Comparison of ENCODE assay signal across 27 mouse cellular contexts in genomic region chr3:58609985-58610384, GRCm38 (mm10). TPM values are rescaled to one million over a fixed set of nuclear protein-coding genes. Genes with fewer than 3 reads are reported as not detected.
A peak's percentile ranks its signal among the peaks of the same experiment; 100 is the strongest.
DNase-seq lines count a peak whose midpoint lies in the region; ATAC-seq and TF ChIP-seq lines count a peak whose summit lies in the region.
"Had no signal": no experiment of that assay in that cellular context is flagged by ENCODE, and none has a peak within 500 bp of the region (broad histone marks: within the 10 kb centered on the region; RNA-seq: fewer than 3 reads in every experiment).

No protein-coding gene starts in this region.

- no peaks in the 10 kb centered on the region for H3K36me3 ChIP-seq in ES-Bruce4 (ENCODE audit: control insufficient read depth, insufficient read depth, low read length, poor library complexity, severe bottlenecking)
- H3K36me3 ChIP-seq in kidney, embryonic 14.5 days (ENCODE audit: control insufficient read depth, insufficient read depth, low read length), result no peaks in the 10 kb centered on the region
- H3K36me3 ChIP-seq: embryonic facial prominence, embryonic 13.5 days; embryonic facial prominence, embryonic 15.5 days; forebrain, embryonic 10.5 days; forebrain, embryonic 12.5 days had no signal

- no peak overlapping the region for H3K27ac ChIP-seq in ES-Bruce4 (ENCODE audit: insufficient read depth, low read length)
- H3K27ac ChIP-seq in kidney, embryonic 14.5 days (ENCODE audit: low read depth, low read length), result no peak overlapping the region
- H3K27ac ChIP-seq: embryonic facial prominence, embryonic 13.5 days; embryonic facial prominence, embryonic 15.5 days; forebrain, embryonic 10.5 days; forebrain, embryonic 12.5 days had no signal

- no peaks in the 10 kb centered on the region for H3K9me3 ChIP-seq in ES-Bruce4 (replicated peaks; ENCODE audit: control insufficient read depth, insufficient read depth, low read length, poor library complexity, severe bottlenecking)
- H3K9me3 ChIP-seq in kidney, embryonic 14.5 days (ENCODE audit: control insufficient read depth, low read length), result no peaks in the 10 kb centered on the region
- H3K9me3 ChIP-seq: embryonic facial prominence, embryonic 15.5 days; forebrain, embryonic 10.5 days; forebrain, embryonic 12.5 days had no signal

- DNase-seq in ES-CJ7 (ENCODE audit: low read depth, low spot score) (peak; percentile 17), ZHBTc4 (ENCODE audit: low read depth, low spot score) (peak; percentile 56)
- DNase-seq: adrenal gland, adult 2 months; adrenal gland, postnatal 10 days; adrenal gland, postnatal 25 days; cerebellum, adult 11 months; cerebellum, adult 18-20 months; cerebellum, adult 8-10 months; cerebellum, adult 9-11 months; cerebellum, postnatal 14 days; cerebellum, postnatal 36 days; embryo, embryonic 11 days had no signal

- no peak for TF ChIP-seq CTCF in ES-Bruce4 (IDR thresholded peaks at IDR 0.05; ENCODE audit: low read depth, low read length)

- H3K4me3 ChIP-seq in ES-Bruce4 (ENCODE audit: low read depth, low read length), result no peak overlapping the region
- H3K4me3 ChIP-seq in kidney, embryonic 14.5 days (ENCODE audit: low read length), result no peak overlapping the region
- H3K4me3 ChIP-seq: embryonic facial prominence, embryonic 13.5 days; embryonic facial prominence, embryonic 15.5 days; erythroblast, embryonic 14.5 days; forebrain, embryonic 10.5 days; forebrain, embryonic 12.5 days had no signal

- no peak for ATAC-seq in kidney, embryonic 14.5 days (ENCODE audit: low FRiP score, low TSS enrichment)
- no peak for ATAC-seq in monocyte, adult 5-6 weeks (replicated peaks; ENCODE audit: insufficient number of reproducible peaks, low FRiP score, low TSS enrichment, poor library complexity, severe bottlenecking)
- ATAC-seq: forebrain, embryonic 14.5 days; forebrain, embryonic 16.5 days had no signal

- no peak for TF ChIP-seq POLR2A in ES-Bruce4 (IDR thresholded peaks at IDR 0.05; ENCODE audit: insufficient read depth, low read length)

- no peak overlapping the region for H3K9ac ChIP-seq in ES-Bruce4 (ENCODE audit: low read depth, poor library complexity, severe bottlenecking)
- no peak overlapping the region for H3K9ac ChIP-seq in kidney, embryonic 14.5 days (ENCODE audit: low read depth, low read length)
- H3K9ac ChIP-seq: embryonic facial prominence, embryonic 13.5 days; embryonic facial prominence, embryonic 15.5 days; forebrain, embryonic 12.5 days had no signal

- WGBS in kidney, embryonic 14.5 days, result 73% methylated on average over 5 of the region's 5 CpGs

- peak; percentile 56; the same call in 1 of the 2 replicates for TF ChIP-seq EP300 in ES-Bruce4 (IDR thresholded peaks at IDR 0.05; ENCODE audit: insufficient read depth, low read depth, low read length)

- H3K4me1 ChIP-seq in ES-Bruce4 (ENCODE audit: control insufficient read depth, insufficient read depth, low read length), result no peaks in the 10 kb centered on the region
- H3K4me1 ChIP-seq in kidney, embryonic 14.5 days (ENCODE audit: control insufficient read depth, insufficient read depth, low read length), result no peaks in the 10 kb centered on the region
- H3K4me1 ChIP-seq: embryonic facial prominence, embryonic 13.5 days; embryonic facial prominence, embryonic 15.5 days; forebrain, embryonic 10.5 days; forebrain, embryonic 12.5 days had no signal

- no peaks in the 10 kb centered on the region for H3K27me3 ChIP-seq in ES-Bruce4 (ENCODE audit: control insufficient read depth, insufficient read depth, low read length, poor library complexity, severe bottlenecking)
- H3K27me3 ChIP-seq in kidney, embryonic 14.5 days (ENCODE audit: control insufficient read depth, insufficient read depth, low read length), result no peaks in the 10 kb centered on the region
- H3K27me3 ChIP-seq: embryonic facial prominence, embryonic 13.5 days; embryonic facial prominence, embryonic 15.5 days; forebrain, embryonic 12.5 days had no signal

- H3K4me2 ChIP-seq in kidney, embryonic 14.5 days (replicated peaks; ENCODE audit: low read depth, low read length), result no peak overlapping the region
- H3K4me2 ChIP-seq: embryonic facial prominence, embryonic 13.5 days; embryonic facial prominence, embryonic 15.5 days; forebrain, embryonic 12.5 days had no signal

RNA-seq across cellular contexts. Expression of gene Erich6, which starts 27.0 kb away (rescaled TPM):
- not detected in 2 replicates for polyA plus RNA-seq in ES-Bruce4 (2011; ENCODE audit: insufficient read depth, insufficient read length, low read depth, missing spikeins)
- 0.14 TPM in 1 of 2 replicates, not detected in the other for polyA plus RNA-seq in kidney, embryonic 14.5 days (2014; fragmentation: Nextera tagmentation; extraction: Ambion mirVana)
- total RNA-seq in monocyte, adult 5-6 weeks (2017), result not detected in 3 replicates
- total RNA-seq: adrenal gland, postnatal 25 days; adrenal gland, postnatal 4 days; common myeloid progenitor, adult 5-6 weeks; ES-E14; MEL had no signal
- polyA plus RNA-seq: adrenal gland, adult 2 months; embryonic facial prominence, embryonic 11.5 days; embryonic facial prominence, embryonic 15.5 days; erythroblast, embryonic 14.5 days; forebrain, embryonic 10.5 days; forebrain, embryonic 16.5 days had no signal

RNA-seq across cellular contexts. Expression of gene Selenot, which starts 33.5 kb away (rescaled TPM):
- 121 and 134 TPM in 2 replicates for polyA plus RNA-seq in ES-Bruce4 (2011; ENCODE audit: insufficient read depth, insufficient read length, low read depth, missing spikeins)
- polyA plus RNA-seq in kidney, embryonic 14.5 days (2014; fragmentation: Nextera tagmentation; extraction: Ambion mirVana), result 30.6 and 31.5 TPM in 2 replicates
- 192 to 279 TPM (median 244 TPM) in 3 replicates for total RNA-seq in monocyte, adult 5-6 weeks (2017)
